Mouse (Mus musculus) left cerebral cortex, adult 2 months (tissue): ENCODE data around the gene Olfr1377. TPM values are rescaled to one million over a fixed set of nuclear protein-coding genes. Genes with fewer than 3 reads are reported as not detected.

Source experiments
- DNase-seq, 2 experiments: peaks; one replicate each; pipeline ENCODE4 v3.0.0; 2021 to 2022; ENCODE audit warnings: low spot score in 2 of 2, mixed read lengths in 1 of 2; ENCODE audit errors: extremely low spot score in 1 of 2
- H3K27ac ChIP-seq: fragments of 200-600 bp; 2 replicates; pipeline ENCODE4 v1.8.1; 2022
- H3K4me3 ChIP-seq: fragments of 200-600 bp; 2 replicates; pipeline ENCODE4 v1.8.1; 2022
- CTCF ChIP-seq: fragments of 200-600 bp; IDR thresholded peaks from 2 replicates; pipeline ENCODE4 v1.8.1; 2022; ENCODE audit warnings: antibody characterized with exemption, mild to moderate bottlenecking, moderate library complexity
- intact Hi-C: fragments of 180-260 bp; cut with DNase I; formaldehyde crosslinking; loops from one replicate; pipeline ENCODE4 v1.15.1; 2025
- long read RNA-seq, 2 experiments: library from polyadenylated mRNA; stranded (forward); transcript quantifications; one replicate each; pipeline ENCODE4 v2.0.0; 2021; ENCODE audit warnings: borderline mapping rate in 2 of 2
- total RNA-seq, 2 experiments: library from RNA; stranded (reverse); gene quantifications; 2 replicates each; pipeline ENCODE4 v1.2.3; 2021

Gene Olfr1377
- not detected for total RNA-seq
- long read RNA-seq, experiment 1 = 0 reads
- long read RNA-seq, experiment 2 = 0 reads

DNA sequence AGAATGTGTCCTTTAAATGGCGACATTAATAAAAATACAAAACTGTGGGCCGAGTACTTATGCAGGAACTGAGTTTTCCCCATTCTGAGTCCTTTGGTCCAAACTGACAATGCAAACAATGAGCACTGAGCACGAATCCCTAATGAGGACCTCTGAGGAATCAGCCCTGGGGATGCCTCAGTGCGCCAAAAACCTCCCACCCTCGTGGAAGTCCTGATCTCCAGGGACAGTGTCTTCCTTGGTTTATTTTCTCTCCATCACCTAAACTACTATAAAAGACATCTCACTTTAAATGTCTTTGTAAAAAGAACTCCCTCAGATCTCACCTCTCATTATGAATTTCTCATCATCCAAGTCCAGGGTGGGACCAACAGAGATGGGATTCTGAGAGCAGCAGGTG is at the start of gene Olfr1377:
Gene Olfr1377 (plus strand): TSS at position 301 of the 400 bp plus-strand sequence.
- no peak within 1 kb of the TSS for H3K4me3 ChIP-seq
- TF ChIP-seq CTCF = no peak
- DNase-seq = no peak
- no peak within 1 kb of the TSS for H3K27ac ChIP-seq
- intact Hi-C loops = no loop called here

DNA sequence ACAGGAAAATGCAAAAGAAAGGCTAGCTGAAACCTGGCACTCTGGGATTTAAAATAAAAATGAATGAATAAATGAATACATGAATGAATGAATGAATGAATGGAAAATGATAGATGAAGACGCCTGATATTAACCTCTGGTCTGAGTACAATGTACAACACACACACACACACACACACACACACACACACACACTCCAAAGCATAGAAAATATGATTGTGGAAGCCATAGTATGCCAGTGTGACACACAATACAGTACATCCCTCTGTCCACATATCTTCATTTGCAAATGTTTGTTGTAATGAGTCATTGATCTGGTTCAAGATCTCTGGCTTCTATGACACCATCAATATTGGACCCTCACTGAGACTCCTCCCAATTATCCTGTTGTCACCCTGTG is 49.7 kb upstream of the Olfr1377 start:
- TF ChIP-seq CTCF = no peak
- peak overlapping the region; percentile 67 for H3K4me3 ChIP-seq
- DNase-seq = no peak
- intact Hi-C loops = loop anchor here (5.0 kb wide), 2 partner anchors 45 to 105 kb away; partner anchors contain the start of genes Zfp354c and Zfp454
- H3K27ac ChIP-seq = peak overlapping the region; percentile 94

DNA sequence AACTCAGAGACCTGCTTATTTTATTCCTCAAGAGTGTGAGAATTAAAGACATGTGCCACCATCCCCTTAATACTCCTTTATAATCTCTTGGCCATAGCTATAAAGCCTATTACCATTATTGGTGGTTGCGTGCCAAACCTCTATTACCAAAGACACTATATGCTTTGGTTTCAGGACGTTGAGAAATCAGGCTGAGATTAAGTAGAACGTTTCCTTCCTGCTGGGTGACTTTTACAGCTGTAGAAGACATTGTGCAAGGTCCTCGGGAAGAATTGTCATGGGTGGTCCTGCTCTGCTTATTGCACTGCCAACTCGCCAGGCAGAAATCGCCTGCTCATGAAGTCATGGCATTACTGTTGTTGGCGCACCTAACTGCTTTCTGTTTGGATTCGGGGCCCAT is 43.3 kb upstream of the Olfr1377 start:
- no peak for TF ChIP-seq CTCF
- intact Hi-C loops = no loop called here
- Histone ChIP-seq H3K27ac (no peak overlapping the region), H3K4me3 (no peak overlapping the region)
- no peak for DNase-seq

DNA sequence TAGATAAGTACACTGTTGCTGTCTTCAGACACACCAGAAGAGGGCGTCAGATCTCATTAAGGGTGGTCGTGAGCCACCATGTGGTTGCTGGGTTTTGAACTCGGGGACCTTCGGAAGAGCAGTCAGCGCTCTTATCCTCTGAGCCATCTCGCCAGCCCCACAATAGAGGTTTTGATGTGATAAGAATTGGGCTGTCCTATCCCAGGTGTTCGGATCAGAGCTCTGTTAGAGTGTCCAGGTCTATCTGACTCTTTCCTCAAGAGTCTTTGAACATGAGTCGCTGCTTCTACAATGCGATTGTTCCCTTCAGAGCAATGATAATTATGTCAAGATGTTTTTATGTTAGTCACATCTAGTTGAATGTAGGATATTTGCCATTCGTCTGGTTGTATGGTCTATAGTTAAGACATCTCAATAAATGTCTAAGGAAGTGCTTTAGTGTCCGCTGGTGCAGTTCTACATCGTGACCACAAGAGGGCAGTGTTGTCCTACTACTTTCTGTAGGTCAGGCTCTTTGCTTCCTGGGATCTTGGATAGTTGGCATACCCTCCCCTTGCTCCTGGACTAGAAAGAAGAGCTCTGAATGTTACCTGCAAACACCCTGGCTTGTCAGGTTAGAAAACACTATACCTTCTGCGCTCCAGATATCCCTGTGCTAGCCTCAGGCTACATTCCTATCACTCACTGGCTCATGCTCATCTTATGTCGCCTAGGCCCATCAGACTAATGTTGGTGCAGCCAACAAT is 42.0 kb upstream of the Olfr1377 start:
- Histone ChIP-seq H3K27ac (no peak overlapping the region), H3K4me3 (no peak overlapping the region)
- intact Hi-C loops = loop anchor here (1.0 to 5.0 kb wide), 3 partner anchors 94 to 598 kb away; no protein-coding TSS in a partner anchor
- peak; percentile 84 for TF ChIP-seq CTCF
- no peak for DNase-seq

DNA sequence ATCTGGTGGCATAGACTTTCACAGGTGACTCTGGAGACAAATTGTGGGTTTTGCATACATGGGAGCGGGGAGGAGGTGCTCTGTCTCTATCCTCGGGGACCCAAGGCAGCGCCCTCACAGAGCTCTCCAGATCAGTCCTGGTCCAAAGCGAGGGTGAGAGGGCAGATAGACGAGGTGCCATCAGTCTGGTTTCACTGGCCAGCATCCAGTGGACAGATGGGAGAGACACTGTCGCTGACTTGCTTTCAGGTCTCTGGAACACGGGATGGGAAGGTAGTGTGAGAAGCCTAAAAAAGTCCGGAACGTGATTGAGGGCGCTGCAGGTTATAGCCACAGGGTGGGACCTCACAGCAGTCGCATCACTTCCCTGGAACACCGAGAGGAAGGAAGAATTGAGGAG is 39.4 kb upstream of the Olfr1377 start:
- DNase-seq = no peak
- TF ChIP-seq CTCF = no peak
- no peak overlapping the region for H3K27ac ChIP-seq
- intact Hi-C loops = loop anchor here (5.0 kb wide), 1 partner anchor 595 kb away; no protein-coding TSS in a partner anchor
- H3K4me3 ChIP-seq = no peak overlapping the region

DNA sequence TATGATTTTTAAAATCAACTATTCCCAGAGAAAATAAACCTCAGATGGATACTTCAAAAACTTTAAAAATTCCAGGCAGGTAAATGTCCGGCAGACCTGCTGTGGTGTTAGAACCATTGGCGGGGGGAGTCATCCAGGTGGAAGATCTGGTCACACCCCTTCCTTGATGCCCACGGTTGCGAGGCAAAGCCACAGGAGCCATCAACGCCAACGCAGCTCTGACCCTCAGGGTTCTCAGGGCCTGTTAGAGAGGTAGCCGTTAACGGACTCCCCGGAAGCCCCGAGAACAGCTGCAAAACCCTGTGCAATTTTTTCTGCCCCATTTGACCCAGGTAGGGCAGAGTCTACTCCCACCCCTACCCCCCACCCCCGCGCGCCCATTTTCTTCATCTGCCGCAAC is 38.3 kb upstream of the Olfr1377 start, which contains the start of gene 4933414I15Rik:
Gene 4933414I15Rik (minus strand): TSS at position 260 of the 400 bp plus-strand sequence.
- intact Hi-C loops = loop anchor here (5.0 kb wide), 1 partner anchor 594 kb away; no protein-coding TSS in a partner anchor
- H3K27ac ChIP-seq = no peak within 1 kb of the TSS
- TF ChIP-seq CTCF = no peak
- H3K4me3 ChIP-seq = no peak within 1 kb of the TSS
- DNase-seq = no peak

DNA sequence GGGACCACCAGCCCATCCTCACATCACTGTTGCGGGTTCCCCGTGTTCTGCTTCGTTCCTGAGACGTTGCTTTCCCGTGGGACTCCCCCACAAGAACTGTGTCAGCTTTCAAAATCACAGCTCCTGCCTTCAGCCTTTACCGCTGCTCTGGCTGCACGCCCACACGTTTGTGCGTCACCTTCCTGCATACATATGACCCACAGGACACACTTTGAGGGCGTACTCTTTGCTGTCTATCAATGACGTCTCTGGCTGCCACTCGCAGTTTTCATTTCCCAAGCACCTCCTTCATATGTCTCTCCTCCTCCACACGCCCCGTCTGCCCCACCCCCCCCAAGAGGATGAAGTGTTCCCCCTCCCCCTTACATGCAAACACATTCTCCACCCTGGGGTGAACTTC is 29.5 kb upstream of the Olfr1377 start:
- H3K4me3 ChIP-seq = no peak overlapping the region
- intact Hi-C loops = no loop called here
- TF ChIP-seq CTCF = no peak
- peak; percentile 22 to 57 for DNase-seq
- H3K27ac ChIP-seq = no peak overlapping the region

DNA sequence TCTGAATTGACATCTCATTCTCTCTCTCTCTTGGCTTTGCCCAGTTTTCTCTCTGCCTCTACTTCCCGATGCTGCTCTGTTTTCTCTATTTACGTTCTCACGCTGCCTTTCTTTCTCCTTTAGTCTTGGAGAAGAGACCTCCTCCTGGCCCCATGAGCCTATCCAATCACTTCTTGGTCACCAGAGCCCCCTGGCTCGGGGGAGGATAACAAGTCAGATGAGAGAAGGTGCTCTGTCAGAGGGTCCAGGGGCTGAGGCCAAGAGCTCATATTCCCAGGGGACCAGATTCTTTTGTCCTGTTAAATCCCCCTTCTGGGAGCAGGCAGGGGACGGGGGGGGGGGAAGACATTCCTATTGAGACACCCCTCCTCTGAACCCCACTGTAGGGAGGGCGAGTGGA is 28.1 kb upstream of the Olfr1377 start, which contains the start of gene Prop1:
Gene Prop1 (minus strand): TSS at position 101 of the 400 bp plus-strand sequence.
- DNase-seq = no peak
- intact Hi-C loops = no loop called here
- no peak for TF ChIP-seq CTCF
- no peak within 1 kb of the TSS for H3K27ac ChIP-seq
- H3K4me3 ChIP-seq = no peak within 1 kb of the TSS

DNA sequence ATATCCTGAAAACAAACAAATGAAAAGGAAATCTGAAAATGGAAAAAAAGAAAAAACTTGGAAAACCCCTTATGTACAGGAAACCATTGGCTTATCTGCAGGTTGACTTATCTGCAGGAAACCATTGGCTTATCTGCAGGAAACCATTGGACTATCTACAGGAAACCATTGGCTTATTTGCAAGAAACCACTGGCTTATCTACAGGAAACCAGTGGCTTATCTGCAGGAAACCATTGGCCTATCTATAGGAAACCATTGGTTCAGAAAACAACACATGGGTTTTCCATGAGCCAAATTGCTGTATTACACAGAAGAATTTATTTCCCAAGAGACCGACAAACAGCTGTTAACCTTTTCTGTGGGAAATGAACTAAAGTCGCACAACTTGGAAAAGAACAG is 16.9 kb upstream of the Olfr1377 start:
- TF ChIP-seq CTCF = no peak
- Histone ChIP-seq H3K27ac (no peak overlapping the region), H3K4me3 (no peak overlapping the region)
- DNase-seq = no peak
- intact Hi-C loops = no loop called here

DNA sequence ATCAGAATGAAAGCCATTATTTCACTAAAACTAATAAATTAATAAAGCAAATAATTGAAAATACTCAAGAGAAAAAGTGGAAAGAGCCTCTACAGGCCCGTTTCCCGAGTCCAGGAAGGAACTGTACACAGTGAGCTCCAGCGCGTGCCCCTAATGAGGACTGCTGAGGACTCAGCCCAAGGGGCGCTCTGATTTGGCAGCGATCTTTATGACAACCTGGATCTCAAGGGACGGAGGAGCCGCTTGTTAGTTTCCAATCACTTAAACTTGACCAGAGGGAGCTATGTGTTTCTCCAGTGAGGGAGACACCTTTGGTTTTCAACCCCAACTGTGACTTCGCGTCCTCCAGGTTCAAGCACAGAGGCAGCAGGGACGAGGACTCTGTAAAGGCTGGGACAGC is 15.5 kb upstream of the Olfr1377 start, which contains the start of gene Olfr1378:
Gene Olfr1378 (plus strand): TSS at position 301 of the 400 bp plus-strand sequence.
- Histone ChIP-seq H3K27ac (no peak within 1 kb of the TSS), H3K4me3 (no peak within 1 kb of the TSS)
- TF ChIP-seq CTCF = no peak
- intact Hi-C loops = no loop called here
- no peak for DNase-seq

DNA sequence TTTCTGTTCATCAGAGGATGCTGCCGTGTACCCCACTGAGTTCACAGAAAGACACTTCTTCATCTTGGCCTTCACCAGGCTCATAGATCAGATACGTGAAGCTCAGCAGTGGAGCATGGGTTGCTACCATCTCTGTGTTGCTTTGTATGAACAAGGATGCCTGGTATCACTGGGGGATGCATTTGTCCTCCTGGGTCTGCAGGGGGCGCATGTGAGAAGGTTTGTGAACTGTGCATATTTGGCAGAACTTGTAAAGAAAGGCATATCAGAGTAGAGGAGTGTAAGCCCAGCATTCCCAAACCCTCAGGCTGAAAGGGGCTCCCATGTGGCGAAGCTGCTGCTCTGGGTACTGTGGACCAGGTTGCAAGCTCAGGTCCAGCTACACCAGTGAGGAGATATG is 4.6 kb upstream of the Olfr1377 start:
- intact Hi-C loops = no loop called here
- no peak overlapping the region for H3K27ac ChIP-seq
- DNase-seq = no peak
- no peak overlapping the region for H3K4me3 ChIP-seq
- no peak; the same call in 1 of the 2 replicates for TF ChIP-seq CTCF

DNA sequence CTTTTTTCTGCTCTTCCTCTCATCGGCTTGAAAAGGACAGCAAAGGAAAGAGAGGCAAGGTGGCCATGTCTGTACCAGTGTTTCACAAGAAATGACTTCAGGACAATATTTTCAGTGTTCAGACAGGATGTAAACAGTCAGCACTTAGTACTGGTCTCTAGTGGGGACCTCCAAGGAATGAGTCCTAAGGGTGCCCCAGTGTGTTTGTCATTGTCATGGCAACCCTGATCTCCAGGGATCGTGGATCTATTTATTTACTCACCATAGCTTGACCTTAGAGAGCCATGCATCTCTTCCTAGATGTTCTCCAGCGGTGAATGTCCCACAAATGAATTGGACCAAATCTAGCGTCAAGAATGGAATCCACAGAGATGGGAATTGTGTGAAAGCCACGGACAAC is 21.5 kb downstream of the Olfr1377 start, which contains the start of gene Olfr51:
Gene Olfr51 (plus strand): TSS at position 301 of the 400 bp plus-strand sequence.
- no peak within 1 kb of the TSS for H3K4me3 ChIP-seq
- intact Hi-C loops = no loop called here
- H3K27ac ChIP-seq = no peak within 1 kb of the TSS

DNA sequence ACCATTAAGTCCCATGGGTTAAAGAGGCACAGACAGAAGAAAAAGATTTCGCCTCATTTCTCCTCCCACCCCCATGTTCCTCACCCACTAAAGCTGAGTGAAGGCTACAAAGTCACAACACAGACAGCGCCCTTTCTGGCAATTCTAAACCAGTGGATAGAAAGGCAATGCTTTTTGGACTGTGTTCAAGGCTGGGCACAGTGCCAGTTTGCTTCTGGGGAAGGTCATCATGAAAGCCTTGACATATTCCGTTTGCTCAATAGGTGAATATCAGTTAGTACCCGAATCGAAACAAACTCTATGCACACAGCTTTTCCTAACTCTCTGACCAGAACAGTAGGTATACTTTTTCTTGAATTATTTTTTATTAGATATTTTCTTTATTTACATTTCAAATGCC is 30.1 kb downstream of the Olfr1377 start:
- intact Hi-C loops = no loop called here
- no peak for TF ChIP-seq CTCF
- H3K4me3 ChIP-seq = no peak overlapping the region
- no peak overlapping the region for H3K27ac ChIP-seq
- no peak for DNase-seq

More for the DNA sequence above, 21.5 kb downstream of the Olfr1377 start, which contains the start of gene Olfr51:
- no peak for TF ChIP-seq CTCF
- no peak for DNase-seq
